Mouse (Mus musculus) embryo, embryonic 10.5 days (tissue): ENCODE data around the gene Prr29.
A peak's percentile ranks its signal among the peaks of the same experiment; 100 is the strongest.

Experiments
- DNase-seq: peaks from one replicate; pipeline ENCODE4 v3.0.0-alpha.2; 2015; ENCODE audit warnings: low spot score

Gene Prr29

GRCm38 (mm10) chr11:106410011-106410410 lies 44.7 kb downstream of the Prr29 start:
- no peak for DNase-seq

DNA sequence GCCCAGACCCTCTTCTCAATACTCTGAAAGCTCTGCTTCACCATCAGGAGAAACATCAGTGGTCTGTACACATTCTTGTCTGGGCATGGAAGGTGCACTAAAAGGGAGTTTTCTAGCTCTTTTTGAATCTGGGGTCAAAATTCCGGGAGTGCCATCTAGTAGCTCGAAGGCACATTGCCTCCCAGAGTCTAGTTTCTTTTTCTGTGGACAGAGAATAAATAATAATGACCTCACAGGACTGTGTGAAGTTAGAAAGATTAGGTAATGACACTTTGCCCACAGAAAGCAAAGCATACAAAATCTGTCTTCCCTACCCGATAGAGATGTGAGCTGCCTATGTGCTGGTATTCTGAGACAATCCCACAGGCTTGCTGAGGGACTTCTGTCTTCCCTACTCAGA lies 45.2 kb downstream of the Prr29 start:
- no peak for DNase-seq

- DNase-seq: no peak
Measured at GRCm38 (mm10) chr11:106411157-106411556, 45.9 kb downstream of the Prr29 start.

- no peak for DNase-seq
Measured at GRCm38 (mm10) chr11:106412641-106413360, 47.5 kb downstream of the Prr29 start.

DNA sequence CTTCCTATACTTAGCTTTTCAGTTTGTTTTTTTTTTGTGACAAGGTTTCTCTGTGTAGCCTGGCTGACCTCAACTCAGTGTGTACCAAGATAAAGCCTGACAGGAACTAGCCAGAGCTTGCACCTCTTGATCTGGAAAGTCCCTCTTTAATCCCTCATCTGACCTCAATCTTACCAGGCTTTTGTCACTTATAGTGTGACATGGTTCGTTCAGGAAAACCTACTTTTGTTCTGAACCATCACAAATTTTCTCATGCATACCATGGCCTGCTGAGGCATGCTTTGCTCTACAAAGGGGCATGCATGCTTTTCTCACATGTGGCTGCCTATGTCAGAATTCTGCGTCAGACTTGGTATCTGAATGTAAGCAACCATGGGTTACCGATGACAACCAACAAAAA lies 51.1 kb downstream of the Prr29 start:
- no peak for DNase-seq

DNA sequence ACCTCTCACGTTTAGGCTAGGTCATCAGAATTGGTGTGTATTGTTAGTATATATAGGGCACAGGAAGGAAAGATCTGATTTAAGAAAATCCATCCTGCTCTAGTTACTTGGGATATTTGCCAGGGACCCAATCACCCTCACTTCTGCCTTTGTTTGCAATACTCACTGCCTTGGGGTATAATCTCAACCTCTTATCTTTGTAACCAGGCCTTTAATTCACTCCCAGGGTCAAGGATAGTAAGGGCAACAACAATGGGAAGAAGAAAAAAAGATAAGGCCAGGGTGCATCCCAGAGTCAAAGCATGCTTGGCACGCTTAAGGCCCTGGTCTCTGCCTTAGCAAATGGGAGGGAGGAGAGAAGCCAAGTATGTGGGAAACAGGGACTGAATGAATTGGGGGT lies 52.6 kb downstream of the Prr29 start:
- DNase-seq: no peak

GRCm38 (mm10) chr11:106418622-106419196 lies 53.4 kb downstream of the Prr29 start:
- DNase-seq: peak; percentile 92

DNA sequence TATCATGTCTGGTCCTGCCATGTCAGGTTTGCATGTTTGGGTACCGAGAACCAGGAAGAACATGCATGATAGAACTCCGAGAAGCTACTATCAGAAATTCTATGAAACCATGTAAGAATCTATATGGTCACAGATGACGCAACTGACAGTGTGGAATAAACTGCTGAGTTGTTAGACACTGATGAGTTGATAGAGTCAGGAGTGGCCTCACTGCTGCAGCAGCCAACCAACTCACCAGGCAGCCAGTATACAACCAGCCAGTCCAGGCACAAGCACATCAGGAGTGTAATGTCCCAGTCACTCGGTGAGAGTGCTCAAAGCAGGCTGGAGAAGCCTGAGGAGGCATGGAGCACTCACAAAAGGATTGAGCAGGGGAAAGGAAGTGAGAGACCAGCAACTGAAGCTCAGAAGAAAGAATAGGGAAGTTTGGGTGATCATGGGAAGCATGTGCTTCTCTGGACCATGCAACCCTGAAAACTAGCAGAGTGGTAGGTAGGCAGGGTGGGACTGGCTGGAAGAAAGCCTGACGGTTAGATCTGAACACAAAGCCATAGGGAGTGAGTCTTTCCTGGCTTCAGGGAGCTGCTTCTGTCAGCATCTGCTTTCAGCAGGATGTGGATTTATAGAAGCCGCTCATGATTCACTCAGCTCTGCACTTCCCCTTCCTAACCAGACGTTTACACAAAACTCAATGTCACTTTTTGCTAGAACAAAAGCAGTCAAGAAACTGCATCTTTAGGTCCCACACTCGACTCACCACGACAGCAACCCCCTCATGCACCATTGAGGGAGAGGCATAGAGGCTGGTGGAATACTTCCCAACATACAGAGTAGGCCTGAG lies 54.2 kb downstream of the Prr29 start:
- no peak for DNase-seq

DNA sequence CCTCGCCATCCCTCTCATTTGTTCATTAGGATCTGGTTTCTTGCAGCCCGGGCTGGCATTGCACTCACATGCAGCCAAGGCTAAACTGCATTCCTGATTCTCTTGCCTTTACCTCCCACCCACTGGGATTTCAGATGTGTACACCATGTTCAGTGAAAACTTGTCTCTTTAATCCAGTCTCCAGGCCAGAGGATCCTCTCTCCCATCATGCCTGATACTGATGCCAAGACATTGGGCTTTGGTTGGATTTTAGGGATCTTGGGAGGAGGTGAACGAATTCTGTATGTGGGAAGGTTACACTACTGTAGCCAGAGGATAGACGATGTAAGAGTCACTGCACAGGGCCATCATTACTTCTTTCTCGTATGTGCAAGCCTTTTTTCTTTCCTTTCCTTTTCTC lies 59.9 kb downstream of the Prr29 start:
- DNase-seq: no peak

- DNase-seq: no peak
Measured at GRCm38 (mm10) chr11:106426447-106426846, 61.2 kb downstream of the Prr29 start.
